Mouse (Mus musculus) olfactory bulb, adult 2 months (tissue): ENCODE measurements at regions not wholly inside any gene's neighbourhood (a gene's known extent, or its start where the extent isn't known, plus 50 kb on each side); places are given as distances from the start of the nearest gene placed in this dataset.

ENCODE experiments used
- H3K27ac ChIP-seq: fragments of 200-500 bp; 2 replicates; pipeline ENCODE4 v1.5.1; 2012; ENCODE audit warnings: low read depth, low read length; ENCODE audit not compliant: insufficient read depth
- H3K4me1 ChIP-seq: fragments of 200-500 bp; 2 replicates; pipeline ENCODE4 v1.6.1; 2012; ENCODE audit warnings: low read length; ENCODE audit not compliant: control insufficient read depth, insufficient read depth
- H3K4me3 ChIP-seq: fragments of 200-500 bp; 2 replicates; pipeline ENCODE4 v1.5.1; 2012; ENCODE audit warnings: mild to moderate bottlenecking, low read depth, low read length, moderate library complexity; ENCODE audit not compliant: insufficient read depth
- CTCF ChIP-seq: fragments of 200-500 bp; IDR thresholded peaks from 2 replicates; pipeline ENCODE4 v1.5.1; 2012; ENCODE audit warnings: low read depth, mild to moderate bottlenecking, low read length, moderate library complexity; ENCODE audit not compliant: insufficient read depth
- POLR2A ChIP-seq: fragments of 200-500 bp; IDR thresholded peaks from 2 replicates; pipeline ENCODE4 v1.6.1; 2012; ENCODE audit warnings: mild to moderate bottlenecking, low read depth, low read length, moderate library complexity; ENCODE audit not compliant: insufficient read depth
- WGBS: fragments of 180-500 bp; shearing (Covaris S2); methylation state at CpG from one replicate; pipeline ENCODE4 v1.1.7; 2018; 5-methylcytosine and 5-hydroxymethylcytosine counted together

GRCm38 (mm10) chr2:117662653-117663052, 319.9 kb upstream of the Rasgrp1 start:
- TF ChIP-seq POLR2A = no peak
- TF ChIP-seq CTCF = no peak
- Histone ChIP-seq H3K4me1 (no peaks in the 10 kb centered on the region), H3K4me3 (no peak overlapping the region)

DNA sequence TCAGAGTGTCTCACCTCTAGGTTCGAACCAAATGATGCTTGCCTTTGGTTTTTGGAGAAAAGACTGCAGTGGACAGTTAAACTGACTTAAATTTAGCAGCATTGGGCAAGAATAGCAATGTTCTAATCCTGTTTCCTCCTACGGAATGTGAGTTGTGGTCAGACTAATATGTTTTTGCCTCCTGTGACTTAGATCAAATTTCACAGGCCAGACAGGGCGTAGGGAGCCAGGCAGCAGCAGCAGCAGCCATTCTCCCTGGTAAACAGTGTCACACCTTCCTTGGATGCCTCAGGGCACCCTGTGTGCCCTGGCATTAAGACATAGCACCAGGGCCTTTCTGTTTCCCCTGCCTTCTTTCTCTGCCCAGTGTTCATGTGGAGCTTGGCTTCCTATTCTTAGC, 323.7 kb upstream of the Rasgrp1 start:
- Histone ChIP-seq H3K4me1 (no peaks in the 10 kb centered on the region), H3K4me3 (no peak overlapping the region), H3K27ac (no peak overlapping the region)
- WGBS = 85% methylated on average over 3 of the region's 3 CpGs
- TF ChIP-seq CTCF (no peak), POLR2A (no peak)

More at GRCm38 (mm10) chr2:117662653-117663052, 319.9 kb upstream of the Rasgrp1 start:
- H3K27ac ChIP-seq = no peak overlapping the region

GRCm38 (mm10) chr2:117668137-117668536, 325.3 kb upstream of the Rasgrp1 start:
- H3K4me3 ChIP-seq = no peak overlapping the region
- no peak overlapping the region for H3K27ac ChIP-seq
- TF ChIP-seq POLR2A (no peak), CTCF (no peak)
- H3K4me1 ChIP-seq = no peaks in the 10 kb centered on the region

DNA sequence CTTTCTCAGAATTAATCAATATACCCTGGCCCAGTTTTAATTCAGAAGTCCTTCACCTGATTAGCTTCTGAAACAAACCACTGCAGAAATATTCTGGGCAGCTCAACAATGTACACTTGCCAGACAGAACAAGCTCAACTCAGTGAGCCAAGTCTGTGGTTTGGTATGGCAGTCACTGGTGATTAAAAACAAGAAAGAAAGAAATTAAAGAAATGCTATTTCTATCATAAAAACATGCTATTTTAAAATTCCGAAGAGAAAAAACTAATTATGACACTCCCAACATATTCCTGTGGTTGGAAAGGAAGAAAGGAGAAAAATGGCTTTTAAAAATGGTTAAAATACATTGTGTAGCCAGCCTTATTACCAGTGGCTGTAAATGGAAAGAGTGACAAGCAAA, 332.1 kb upstream of the Rasgrp1 start:
- WGBS = 76% methylated on average over 1 of the region's 1 CpGs
- TF ChIP-seq CTCF (no peak), POLR2A (no peak)
- H3K4me3 ChIP-seq = no peak overlapping the region
- H3K27ac ChIP-seq = no peak overlapping the region
- H3K4me1 ChIP-seq = no peaks in the 10 kb centered on the region

GRCm38 (mm10) chr2:117678650-117679049, 335.8 kb upstream of the Rasgrp1 start:
- Histone ChIP-seq H3K4me3 (no peak overlapping the region), H3K4me1 (no peaks in the 10 kb centered on the region), H3K27ac (no peak overlapping the region)
- TF ChIP-seq POLR2A (no peak), CTCF (no peak)
- WGBS = 81% methylated on average over 4 of the region's 4 CpGs

DNA sequence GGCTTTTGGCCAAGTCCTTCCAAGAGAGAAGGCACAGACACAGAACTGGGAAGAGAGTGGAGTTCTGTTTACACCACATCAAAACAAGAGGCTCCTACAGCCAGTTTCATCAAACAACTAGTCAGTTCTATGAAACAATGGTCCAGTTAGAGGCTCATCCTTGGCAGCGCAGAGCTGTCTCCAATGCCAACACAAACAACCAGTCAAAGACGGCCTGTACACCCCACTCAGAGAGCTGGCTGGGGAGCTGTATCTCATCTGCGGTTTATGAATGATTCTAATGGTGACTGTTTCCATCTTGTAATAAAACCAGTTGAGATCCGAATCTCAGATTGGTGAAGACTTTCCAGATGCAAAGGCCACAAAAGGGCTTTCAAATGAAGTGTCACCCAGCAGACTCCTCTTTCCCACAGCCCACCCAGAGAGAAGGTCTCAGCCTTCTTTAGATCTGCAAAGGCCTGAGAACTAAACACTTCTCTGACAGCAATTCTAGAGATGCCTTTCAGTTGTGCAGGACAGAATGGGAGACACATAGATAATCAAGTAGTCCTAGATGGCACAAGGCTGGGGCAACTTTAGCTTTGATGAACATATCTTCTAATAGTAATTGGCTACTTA, 343.1 kb upstream of the Rasgrp1 start:
- H3K27ac ChIP-seq = no peak overlapping the region
- H3K4me3 ChIP-seq = no peak overlapping the region
- no peak for TF ChIP-seq POLR2A
- no peak for TF ChIP-seq CTCF
- 68% methylated on average over 4 of the region's 4 CpGs for WGBS
- no peaks in the 10 kb centered on the region for H3K4me1 ChIP-seq

GRCm38 (mm10) chr2:117693537-117693936, 350.7 kb upstream of the Rasgrp1 start:
- Histone ChIP-seq H3K4me3 (no peak overlapping the region), H3K27ac (no peak overlapping the region), H3K4me1 (no peaks in the 10 kb centered on the region)
- TF ChIP-seq CTCF = no peak
- no peak for TF ChIP-seq POLR2A
- WGBS = 79% methylated on average over 4 of the region's 4 CpGs

DNA sequence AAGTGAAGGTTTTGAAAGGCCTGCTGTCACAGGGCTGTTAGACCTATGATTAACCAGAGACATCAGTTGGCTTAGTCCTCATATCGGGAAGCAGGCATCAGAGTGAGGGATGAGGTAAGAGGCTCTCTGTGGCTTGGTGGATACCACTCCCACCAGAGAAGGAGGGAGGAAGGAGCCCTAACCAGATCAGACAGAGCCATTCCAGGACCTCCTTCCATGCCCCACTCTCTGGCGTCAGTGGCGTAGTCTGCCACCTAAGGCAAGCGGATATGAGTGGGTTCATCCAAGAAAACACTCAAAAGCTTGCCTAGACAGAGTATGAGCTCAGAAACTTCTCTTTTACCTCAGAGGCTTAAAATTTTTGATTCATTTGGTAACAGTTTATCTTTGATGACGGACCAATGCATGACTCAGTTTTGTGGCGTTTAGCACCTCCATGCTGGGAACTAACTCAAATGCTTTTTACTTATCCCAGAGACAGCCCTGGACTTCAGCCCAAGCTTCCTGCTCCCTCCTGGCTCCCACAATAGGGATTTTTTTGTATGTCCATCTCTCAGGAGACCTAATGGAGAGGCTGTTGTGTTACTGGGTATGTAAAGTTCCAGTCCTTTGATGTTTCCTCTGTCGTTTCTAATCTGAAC, 367.5 kb upstream of the Rasgrp1 start:
- 81% methylated on average over 7 of the region's 7 CpGs for WGBS
- H3K4me1 ChIP-seq = no peaks in the 10 kb centered on the region
- H3K4me3 ChIP-seq = no peak overlapping the region
- TF ChIP-seq POLR2A (no peak), CTCF (no peak)
- no peak overlapping the region for H3K27ac ChIP-seq

DNA sequence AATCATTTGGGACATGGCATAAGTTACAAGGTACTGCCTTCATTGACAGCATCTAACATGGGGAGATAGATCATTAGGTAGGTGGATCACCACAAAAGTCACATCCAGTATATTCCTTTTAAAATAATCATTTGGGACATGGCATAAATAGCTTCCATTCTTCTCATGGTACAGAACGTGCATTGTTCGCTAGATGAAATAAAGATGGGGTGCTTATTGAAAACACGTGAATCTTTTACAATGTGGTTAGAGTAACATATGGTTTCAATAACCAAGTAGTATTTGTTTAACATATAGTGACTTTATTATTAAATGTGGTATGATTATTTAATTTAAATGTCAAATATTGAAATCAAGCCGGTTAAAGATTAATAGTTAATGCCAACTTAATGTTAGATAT, 381.3 kb upstream of the Rasgrp1 start:
- WGBS = 86% methylated on average over 4 of the region's 4 CpGs
- Histone ChIP-seq H3K4me1 (no peaks in the 10 kb centered on the region), H3K27ac (no peak overlapping the region), H3K4me3 (no peak overlapping the region)
- TF ChIP-seq CTCF (no peak), POLR2A (no peak)
